ENCODE assay signal across 20 mouse cellular contexts in genomic region chr1:182502491-182503050, GRCm38 (mm10). TPM values are rescaled to one million over a fixed set of nuclear protein-coding genes. Genes with fewer than 3 reads are reported as not detected.
DNase-seq lines count a peak whose midpoint lies in the region; ATAC-seq and TF ChIP-seq lines count a peak whose summit lies in the region.
"Had no signal": no experiment of that assay in that cellular context is flagged by ENCODE, and none has a peak within 500 bp of the region (broad histone marks: within the 10 kb centered on the region; RNA-seq: fewer than 3 reads in every experiment).

No protein-coding gene starts in this region.

- WGBS in heart, embryonic 12.5 days, result 65% methylated on average over 7 of the region's 7 CpGs
- 83% methylated on average over 7 of the region's 7 CpGs for WGBS in limb, embryonic 15.5 days
- 91% methylated on average over 7 of the region's 7 CpGs for WGBS in limb, embryonic 10.5 days
- WGBS in embryonic facial prominence, embryonic 12.5 days, result 84% methylated on average over 7 of the region's 7 CpGs

- peak; percentile 73 to 77 for TF ChIP-seq EP300 in MEL (IDR thresholded peaks at IDR 0.05; ENCODE audit: low read depth in 1 of 2, low read length in 2 of 2)

- no peak for DNase-seq in heart, postnatal 25 days (ENCODE audit: low spot score)
- no peak for DNase-seq in limb, embryonic 10.5 days (ENCODE audit: low spot score)
- no peak for DNase-seq in MEL (ENCODE audit: low read depth, low spot score)
- no peak for DNase-seq in kidney, postnatal 14 days
- DNase-seq: adrenal gland, adult 8-10 months; cerebellum, adult 9-10 months; gastrocnemius, postnatal 10 days; kidney, adult 8-10 months; kidney, postnatal 36 days; layer of hippocampus, adult 9-11 months; lung, postnatal 14 days; thymus, postnatal 36 days had no signal

- H3K9me3 ChIP-seq in heart, embryonic 12.5 days (replicated peaks), result no peaks in the 10 kb centered on the region
- no peaks in the 10 kb centered on the region for H3K9me3 ChIP-seq in limb, embryonic 15.5 days
- no peaks in the 10 kb centered on the region for H3K9me3 ChIP-seq in limb, embryonic 10.5 days (replicated peaks)
- H3K9me3 ChIP-seq in MEL (replicated peaks; ENCODE audit: insufficient read depth, low read length), result no peaks in the 10 kb centered on the region
- no peaks in the 10 kb centered on the region for H3K9me3 ChIP-seq in embryonic facial prominence, embryonic 12.5 days
- H3K9me3 ChIP-seq: forebrain, embryonic 10.5 days; hindbrain, embryonic 12.5 days; limb, embryonic 13.5 days; neural tube, embryonic 13.5 days had no signal

- intact Hi-C loops in heart, postnatal 25 days (cut with DNase I), result no loop called here

- H3K9ac ChIP-seq in heart, embryonic 12.5 days, result peak overlapping the region; percentile 56; the same call in 1 of the 2 replicates
- H3K9ac ChIP-seq in limb, embryonic 15.5 days, result no peak overlapping the region
- no peak overlapping the region for H3K9ac ChIP-seq in MEL (ENCODE audit: control insufficient read depth, low read depth, low read length, poor library complexity, severe bottlenecking)
- no peak overlapping the region for H3K9ac ChIP-seq in embryonic facial prominence, embryonic 12.5 days
- H3K9ac ChIP-seq: hindbrain, embryonic 12.5 days; limb, embryonic 13.5 days; neural tube, embryonic 13.5 days had no signal

- no peak for TF ChIP-seq CTCF in MEL (IDR thresholded peaks at IDR 0.05 in 2 of 3, conservative IDR thresholded peaks at IDR 0.05 in 1 of 3; ENCODE audit: control insufficient read depth in 1 of 3, insufficient read depth in 1 of 3, low read depth in 2 of 3, low read length in 3 of 3, poor library complexity in 1 of 3, severe bottlenecking in 1 of 3)

- H3K36me3 ChIP-seq in heart, embryonic 12.5 days, result peaks cover 24% of the 10 kb centered on the region
- peaks cover 30% of the 10 kb centered on the region for H3K36me3 ChIP-seq in limb, embryonic 15.5 days
- H3K36me3 ChIP-seq in limb, embryonic 10.5 days, result peaks cover 61% of the 10 kb centered on the region
- peaks cover 0 to 41% of the 10 kb centered on the region in 2 experiments; a peak in 2 of 4 replicates for H3K36me3 ChIP-seq in MEL (ENCODE audit: control insufficient read depth in 1 of 2, insufficient read depth in 2 of 2, low read length in 2 of 2)
- H3K36me3 ChIP-seq in embryonic facial prominence, embryonic 12.5 days, result peaks cover 24% of the 10 kb centered on the region

- ATAC-seq in heart, embryonic 12.5 days (ENCODE audit: insufficient number of reproducible peaks, low FRiP score), result no peak
- ATAC-seq in limb, embryonic 15.5 days (ENCODE audit: insufficient number of reproducible peaks, low FRiP score, low TSS enrichment, low read depth), result no peak
- ATAC-seq in embryonic facial prominence, embryonic 12.5 days (ENCODE audit: insufficient number of reproducible peaks, insufficient read depth, low FRiP score, low TSS enrichment), result 0 out of 2 replicates have a peak, but pooled peaks have one; percentile 22
- ATAC-seq: Patski had no signal

- TF ChIP-seq POLR2A in MEL (IDR thresholded peaks at IDR 0.05; ENCODE audit: control insufficient read depth in 1 of 2, insufficient read depth in 1 of 2, low read depth in 1 of 2, low read length in 2 of 2, poor library complexity in 1 of 2), result no peak

- TF ChIP-seq RAD21 in MEL (IDR thresholded peaks at IDR 0.05; ENCODE audit: low read depth, low read length), result no peak

- no peaks in the 10 kb centered on the region for H3K79me2 ChIP-seq in MEL (ENCODE audit: control insufficient read depth, insufficient read depth, low read length, poor library complexity)

- peaks cover 86% of the 10 kb centered on the region for H3K4me1 ChIP-seq in heart, embryonic 12.5 days (replicated peaks)
- peaks cover 65% of the 10 kb centered on the region for H3K4me1 ChIP-seq in limb, embryonic 15.5 days
- peaks cover 18% of the 10 kb centered on the region for H3K4me1 ChIP-seq in limb, embryonic 10.5 days
- H3K4me1 ChIP-seq in MEL (ENCODE audit: control insufficient read depth in 1 of 2, insufficient read depth in 2 of 2, low read length in 2 of 2), result peaks cover 28 to 42% of the 10 kb centered on the region in 2 experiments
- peaks cover 15% of the 10 kb centered on the region for H3K4me1 ChIP-seq in embryonic facial prominence, embryonic 12.5 days

- peak overlapping the region; percentile 64; the same call in 1 of the 2 replicates for H3K27ac ChIP-seq in heart, embryonic 12.5 days (ENCODE audit: poor library complexity, severe bottlenecking)
- H3K27ac ChIP-seq in limb, embryonic 15.5 days, result peak overlapping the region; percentile 66
- H3K27ac ChIP-seq in limb, embryonic 10.5 days, result no peak overlapping the region; the same call in 1 of the 2 replicates
- peak overlapping the region; percentile 6; the same call in 1 of the 2 replicates for H3K27ac ChIP-seq in MEL (ENCODE audit: control insufficient read depth, low read depth, low read length)
- H3K27ac ChIP-seq in embryonic facial prominence, embryonic 12.5 days, result no peak overlapping the region
- H3K27ac ChIP-seq: forebrain, embryonic 10.5 days; hindbrain, embryonic 12.5 days; limb, embryonic 13.5 days; neural tube, embryonic 13.5 days had no signal

- H3K4me2 ChIP-seq in heart, embryonic 12.5 days, result no peak overlapping the region
- H3K4me2 ChIP-seq in limb, embryonic 15.5 days, result no peak overlapping the region
- H3K4me2 ChIP-seq in embryonic facial prominence, embryonic 12.5 days (replicated peaks), result no peak overlapping the region
- H3K4me2 ChIP-seq: hindbrain, embryonic 12.5 days; limb, embryonic 13.5 days; neural tube, embryonic 13.5 days had no signal

- no peak overlapping the region for H3K4me3 ChIP-seq in heart, embryonic 12.5 days
- H3K4me3 ChIP-seq in limb, embryonic 15.5 days, result no peak overlapping the region
- no peak overlapping the region for H3K4me3 ChIP-seq in limb, embryonic 10.5 days
- H3K4me3 ChIP-seq in MEL (ENCODE audit: control insufficient read depth in 1 of 2, insufficient read depth in 1 of 2, low read depth in 2 of 2, low read length in 2 of 2), result no peak overlapping the region
- H3K4me3 ChIP-seq in embryonic facial prominence, embryonic 12.5 days, result no peak overlapping the region
- H3K4me3 ChIP-seq: forebrain, embryonic 10.5 days; hindbrain, embryonic 12.5 days; limb, embryonic 13.5 days; neural tube, embryonic 13.5 days had no signal

- H3K27me3 ChIP-seq in heart, embryonic 12.5 days (replicated peaks), result no peaks in the 10 kb centered on the region
- H3K27me3 ChIP-seq in limb, embryonic 15.5 days, result no peaks in the 10 kb centered on the region
- no peaks in the 10 kb centered on the region for H3K27me3 ChIP-seq in limb, embryonic 10.5 days (ENCODE audit: low read depth, poor library complexity, severe bottlenecking)
- no peaks in the 10 kb centered on the region for H3K27me3 ChIP-seq in MEL (ENCODE audit: control insufficient read depth in 1 of 2, insufficient read depth in 2 of 2, low read length in 2 of 2)
- H3K27me3 ChIP-seq in embryonic facial prominence, embryonic 12.5 days, result no peaks in the 10 kb centered on the region
- H3K27me3 ChIP-seq: hindbrain, embryonic 12.5 days; limb, embryonic 13.5 days; neural tube, embryonic 13.5 days; Patski had no signal

TF ChIP-seq in MEL, 35 proteins besides CTCF, POLR2A, EP300 and RAD21:
- TF ChIP-seq MYB (IDR thresholded peaks at IDR 0.05; ENCODE audit: low read depth, low read length) (no peak), TCF12 (IDR thresholded peaks at IDR 0.05; ENCODE audit: low read depth, low read length) (peak; percentile 60), E2F4 (IDR thresholded peaks at IDR 0.05; ENCODE audit: borderline replicate concordance, low read depth, low read length) (no peak), GATA1 (IDR thresholded peaks at IDR 0.05; ENCODE audit: low read depth, low read length) (peak; percentile 71), TAL1 (IDR thresholded peaks at IDR 0.05; ENCODE audit: low read length) (peak; percentile 76), ETS1 (IDR thresholded peaks at IDR 0.05; ENCODE audit: low read depth, low read length) (peak; percentile 42)

RNA-seq across cellular contexts. Expression of gene Capn2, which starts 14.8 kb away (rescaled TPM):
- 119 and 123 TPM in 2 replicates for polyA plus RNA-seq in heart, embryonic 12.5 days (2016; fragmentation: Nextera tagmentation; extraction: Ambion mirVana)
- 10 to 100 TPM; 63.3 to 73.1 TPM for total RNA-seq in heart, postnatal 25 days (2021)
- polyA plus RNA-seq in limb, embryonic 15.5 days (2015; fragmentation: Nextera tagmentation; extraction: Ambion mirVana), result 150 and 151 TPM in 2 replicates
- polyA plus RNA-seq in limb, embryonic 10.5 days (2016; fragmentation: Nextera tagmentation; extraction: Ambion mirVana), result 65.2 and 86.5 TPM in 2 replicates
- 10.6 and 13.6 TPM in 2 replicates for total RNA-seq in MEL (2012; rRNA removed)
- 10 to 100 TPM in 1 of 2 experiments, not detected in 1; 19.3 TPM for polyA plus RNA-seq in MEL (2012; ENCODE audit: insufficient read depth in 1 of 2, insufficient read length in 2 of 2, low read depth in 1 of 2, low replicate concordance in 2 of 2, missing spikeins in 1 of 2)
- polyA plus RNA-seq in embryonic facial prominence, embryonic 12.5 days (2016; fragmentation: Nextera tagmentation; extraction: Ambion mirVana), result 141 and 152 TPM in 2 replicates

Comparison
In these comparisons a context has a peak if more than half of its experiments do, and no peak if none do; other contexts are left out.
1. H3K27ac ChIP-seq: peak in heart, embryonic 12.5 days (single experiment), limb, embryonic 15.5 days (single experiment) and MEL (single experiment); none in limb, embryonic 10.5 days (single experiment) and embryonic facial prominence, embryonic 12.5 days (single experiment).